Mouse (Mus musculus): ENCODE measurements at regions not wholly inside any gene's neighbourhood (a gene's known extent, or its start where the extent isn't known, plus 50 kb on each side); places are given as distances from the start of the nearest gene placed in this dataset.
A peak's percentile ranks its signal among the peaks of the same experiment; 100 is the strongest.

- no peak for DNase-seq (ENCODE audit: low spot score)
Measured at GRCm38 (mm10) chr8:30946154-30947065, 2482.1 kb upstream of the 5930422O12Rik start.

- no peak for DNase-seq (ENCODE audit: low spot score)
Measured at GRCm38 (mm10) chr8:30952818-30953217, 2475.7 kb upstream of the 5930422O12Rik start.

- no peak for DNase-seq (ENCODE audit: low spot score)
Measured at GRCm38 (mm10) chr8:30959436-30960180, 2468.9 kb upstream of the 5930422O12Rik start.

GRCm38 (mm10) chr8:30960486-30960885 is 2468.0 kb upstream of the 5930422O12Rik start:
- no peak for DNase-seq (ENCODE audit: low spot score)

- no peak for DNase-seq (ENCODE audit: low spot score)
Measured at GRCm38 (mm10) chr8:30962207-30962606, 2466.3 kb upstream of the 5930422O12Rik start.

- no peak for DNase-seq (ENCODE audit: low spot score)
Measured at GRCm38 (mm10) chr8:30982814-30983213, 2445.7 kb upstream of the 5930422O12Rik start.

- no peak for DNase-seq (ENCODE audit: low spot score)
Measured at GRCm38 (mm10) chr8:30988051-30988450, 2440.5 kb upstream of the 5930422O12Rik start.

GRCm38 (mm10) chr8:30998657-30999056 is 2429.9 kb upstream of the 5930422O12Rik start:
- DNase-seq (ENCODE audit: low spot score) = no peak

GRCm38 (mm10) chr8:31000120-31000519 is 2428.4 kb upstream of the 5930422O12Rik start:
- no peak for DNase-seq (ENCODE audit: low spot score)

GRCm38 (mm10) chr8:31001980-31002730 is 2426.4 kb upstream of the 5930422O12Rik start:
- no peak for DNase-seq (ENCODE audit: low spot score)

- no peak for DNase-seq (ENCODE audit: low spot score)
Measured at GRCm38 (mm10) chr8:31008309-31008708, 2420.2 kb upstream of the 5930422O12Rik start.

GRCm38 (mm10) chr8:31012068-31012467 is 2416.4 kb upstream of the 5930422O12Rik start:
- DNase-seq (ENCODE audit: low spot score) = no peak

GRCm38 (mm10) chr8:31031721-31032591 is 2396.6 kb upstream of the 5930422O12Rik start:
- DNase-seq (ENCODE audit: low spot score) = peak; percentile 68

GRCm38 (mm10) chr8:31033281-31033680 is 2395.2 kb upstream of the 5930422O12Rik start:
- DNase-seq (ENCODE audit: low spot score) = peak; percentile 68

- no peak for DNase-seq (ENCODE audit: low spot score)
Measured at GRCm38 (mm10) chr8:31036892-31037291, 2391.6 kb upstream of the 5930422O12Rik start.

Data from yolk sac, embryonic 10.5 days (tissue).